Mouse (Mus musculus): ENCODE results near the gene Ephb2.

DNA sequence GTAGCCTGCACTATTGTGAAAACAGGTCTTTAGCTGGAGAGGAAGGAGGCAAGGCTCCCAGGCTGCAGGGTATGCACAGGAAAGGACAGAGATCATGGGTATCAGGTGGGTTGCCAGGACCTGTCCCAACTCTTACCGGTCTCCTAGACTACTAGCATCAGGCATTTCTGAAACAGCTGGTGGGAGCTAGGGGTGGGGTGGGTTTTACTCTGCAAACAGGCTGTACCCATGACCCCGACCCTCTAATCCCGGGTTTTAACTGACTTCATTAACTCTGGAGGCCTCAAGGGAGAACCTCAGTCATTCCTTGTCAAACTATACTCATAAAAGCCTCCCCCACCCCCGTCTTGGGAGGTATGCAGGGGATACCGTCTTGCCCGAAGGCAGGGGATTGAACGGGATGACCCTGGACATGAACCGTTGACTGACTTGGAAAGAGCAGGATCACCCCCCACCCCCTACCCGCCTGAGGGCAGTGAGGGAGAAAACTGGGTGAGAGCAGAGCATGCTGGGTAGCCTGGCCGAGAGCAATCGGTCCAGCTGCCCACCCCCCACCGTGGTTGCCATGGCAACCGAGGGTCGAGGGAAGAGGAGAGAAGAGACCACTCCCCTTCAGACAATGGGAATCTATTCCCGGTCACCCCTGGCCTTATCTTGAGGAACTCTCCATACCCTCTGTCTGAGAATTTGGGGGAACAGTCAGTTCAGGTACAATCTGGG, 29.1 kb upstream of the Ephb2 start:
- no peak for TF ChIP-seq CTCF (IDR thresholded peaks at IDR 0.05; ENCODE audit: low read depth, low read length)
- no peak for TF ChIP-seq POLR2A (IDR thresholded peaks at IDR 0.05; ENCODE audit: insufficient read depth, low read length)
